Mouse (Mus musculus) adrenal gland, postnatal 36 days (tissue): ENCODE data around the gene Gpc2. TPM values are rescaled to one million over a fixed set of nuclear protein-coding genes. Genes with fewer than 3 reads are reported as not detected.

Experiments
- total RNA-seq, 2 experiments: library from RNA; stranded (reverse); gene quantifications; 2 replicates each; pipeline ENCODE4 v1.2.3; 2021

Gene Gpc2
- total RNA-seq, 2 experiments from 2014 or later = 0.26 to 0.36 TPM

Other genes starting within 250 kb of the Gpc2 start
- gene Smok3c, start 226.8 kb downstream of the Gpc2 start, total RNA-seq = not detected
- 10 to 100 TPM; 36.3 to 41.9 TPM for gene Zkscan1, start 194.9 kb downstream of the Gpc2 start, total RNA-seq
- gene Zscan21, start 163.1 kb downstream of the Gpc2 start, total RNA-seq = 10 to 100 TPM; 15.2 to 16.9 TPM
- 10 to 100 TPM; 11.7 to 12.4 TPM for gene Zfp113, start 124.3 kb downstream of the Gpc2 start, total RNA-seq
- 100 to 1,000 TPM; 143 to 152 TPM for gene Cops6, start 118.9 kb downstream of the Gpc2 start, total RNA-seq
- gene Ap4m1, start 108.0 kb downstream of the Gpc2 start, total RNA-seq = 10 to 100 TPM; 19.1 to 19.7 TPM
- gene Mcm7, start 107.6 kb downstream of the Gpc2 start, total RNA-seq = 10 to 100 TPM; 33.0 to 34.5 TPM
- gene Taf6, start 92.6 kb downstream of the Gpc2 start, total RNA-seq = 10 to 100 TPM; 41.2 to 47.5 TPM
- gene Cnpy4, start 92.5 kb downstream of the Gpc2 start, total RNA-seq = 10 to 100 TPM; 21.5 to 24.7 TPM
- 1 to 10 TPM; 8.5 to 9.2 TPM for gene Mblac1, start 85.7 kb downstream of the Gpc2 start, total RNA-seq
- under 1 TPM; 0.26 to 0.43 TPM for gene Nxpe5, start 54.1 kb downstream of the Gpc2 start, total RNA-seq
- gene Lamtor4, start 24.5 kb downstream of the Gpc2 start, total RNA-seq = 10 to 100 TPM; 76.3 to 99.9 TPM
- gene BC037034, start 16.0 kb downstream of the Gpc2 start, total RNA-seq = 10 to 100 TPM; 20.6 to 30.4 TPM
- gene Gal3st4, start 7.2 kb downstream of the Gpc2 start, total RNA-seq = under 1 TPM in 1 of 2 experiments, not detected in 1; 0.17 TPM
- gene Gm43720, start within 50 bp of the Gpc2 start, total RNA-seq = not detected
- not detected for gene Stag3, start 235 bp upstream of the Gpc2 start, total RNA-seq
- under 1 TPM in 1 of 2 experiments, not detected in 1; 0.36 TPM for gene Pvrig, start 62.0 kb upstream of the Gpc2 start, total RNA-seq
- 1 to 10 TPM; 5.5 to 8.1 TPM for gene Zfp157, start 161.5 kb upstream of the Gpc2 start, total RNA-seq